Mouse (Mus musculus): ENCODE data around the gene Fam207a.

Gene Fam207a

DNA sequence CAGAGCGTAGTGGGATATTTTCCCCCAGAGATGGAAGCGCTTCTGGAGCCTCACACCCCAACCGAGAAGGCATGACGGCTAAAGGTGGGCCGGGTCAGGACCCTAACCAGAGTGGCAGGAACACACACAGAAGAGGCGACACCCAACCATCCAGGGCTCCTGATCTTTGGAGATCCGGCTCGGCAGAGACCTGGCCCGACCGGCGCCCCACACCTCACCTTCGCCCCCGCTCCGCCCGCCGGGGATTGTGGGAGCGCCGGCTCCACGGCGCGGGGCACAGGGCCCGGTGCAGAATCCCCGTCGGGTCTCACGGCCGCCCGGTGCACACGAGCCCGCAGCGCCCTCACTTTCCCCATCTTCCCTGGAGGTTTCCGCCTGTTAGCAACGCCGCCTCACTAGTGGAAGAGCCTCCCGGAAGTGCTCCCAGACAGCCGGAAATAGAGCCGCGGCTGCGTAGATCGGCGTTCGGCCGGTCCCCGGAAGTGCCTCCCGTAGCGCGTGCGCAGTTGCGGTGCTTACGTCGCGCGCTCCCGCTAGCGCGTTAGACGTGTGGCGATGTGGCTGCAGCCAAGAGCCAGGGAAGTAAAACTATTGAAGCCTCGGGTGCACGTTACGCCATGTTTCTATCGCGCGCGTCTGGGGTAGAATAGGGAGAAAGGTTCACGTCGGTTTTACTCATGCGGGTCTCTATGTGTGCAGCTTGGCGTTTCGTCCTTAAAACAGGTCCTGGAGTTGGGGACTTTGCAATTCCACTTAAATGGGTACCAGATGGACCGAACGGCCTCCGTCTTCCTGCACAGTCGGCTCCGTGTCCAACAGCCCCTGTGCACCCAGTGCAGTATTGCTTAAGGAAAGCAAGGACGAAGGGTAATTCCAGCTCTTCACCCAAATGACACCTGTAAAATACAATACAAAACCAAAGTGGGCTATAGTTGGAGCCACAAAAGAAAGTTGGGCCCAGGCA, at the start of gene Fam207a:
Gene Fam207a (minus strand): TSS at position 401 of the 964 bp plus-strand sequence.
- peak; percentile 93 to 94 for DNase-seq (ENCODE audit: low spot score in 2 of 2)

- DNase-seq (ENCODE audit: low spot score in 2 of 2), result no peak
Measured at GRCm38 (mm10) chr10:77565005-77565404, 49.4 kb upstream of the Fam207a start.

GRCm38 (mm10) chr10:77561508-77561907, 45.9 kb upstream of the Fam207a start:
- DNase-seq (ENCODE audit: low spot score in 2 of 2), result no peak

DNA sequence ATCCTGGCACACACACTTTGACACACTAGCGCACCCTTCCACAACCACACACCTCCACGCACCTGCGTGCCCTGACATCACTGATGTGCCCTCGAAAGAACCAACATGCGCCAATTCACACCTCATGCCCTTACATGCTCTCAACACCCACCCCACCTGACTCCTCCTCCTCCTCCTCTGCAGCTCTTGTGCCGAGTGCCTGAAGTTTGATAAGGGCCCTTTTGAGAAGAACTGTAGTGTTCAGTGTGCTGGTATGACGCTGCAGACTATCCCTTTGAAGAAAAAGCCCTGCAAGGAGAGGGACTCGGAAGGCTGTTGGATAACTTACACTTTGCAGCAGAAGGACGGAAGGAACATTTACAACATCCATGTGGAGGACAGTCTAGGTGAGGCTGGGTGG, 45.2 kb upstream of the Fam207a start:
- no peak for DNase-seq (ENCODE audit: low spot score in 2 of 2)

- DNase-seq (ENCODE audit: low spot score in 2 of 2), result no peak
Measured at GRCm38 (mm10) chr10:77560090-77560489, 44.5 kb upstream of the Fam207a start.

DNA sequence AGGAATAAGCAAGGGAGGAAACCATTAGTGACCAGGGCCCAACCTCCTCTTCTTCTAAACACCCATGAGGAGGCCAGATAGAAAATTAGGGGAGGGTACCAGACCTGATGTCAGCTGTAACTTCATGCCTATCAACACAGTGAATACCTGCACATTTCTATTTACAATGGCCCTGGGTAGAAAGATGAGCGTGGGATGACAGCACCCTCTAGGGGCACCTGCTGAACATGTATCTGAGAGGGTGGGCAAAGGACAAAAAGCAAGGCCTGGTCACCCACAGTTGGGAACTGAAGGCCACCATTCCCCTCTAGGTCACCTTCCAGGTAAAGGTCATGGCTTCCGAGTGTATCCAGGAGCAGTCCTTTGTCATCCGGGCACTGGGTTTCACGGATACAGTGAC, 42.1 kb upstream of the Fam207a start:
- DNase-seq (ENCODE audit: low spot score in 2 of 2), result no peak

- DNase-seq (ENCODE audit: low spot score in 2 of 2), result peak in 1 of 2 experiments; percentile 6
Measured at GRCm38 (mm10) chr10:77556631-77557030, 41.0 kb upstream of the Fam207a start.

- DNase-seq (ENCODE audit: low spot score in 2 of 2), result no peak
Measured at GRCm38 (mm10) chr10:77554918-77555317, 39.3 kb upstream of the Fam207a start.

- DNase-seq (ENCODE audit: low spot score in 2 of 2), result no peak
Measured at GRCm38 (mm10) chr10:77553285-77553684, 37.7 kb upstream of the Fam207a start.

- no peak for DNase-seq (ENCODE audit: low spot score in 2 of 2)
Measured at GRCm38 (mm10) chr10:77552162-77552561, 36.6 kb upstream of the Fam207a start.

- no peak for DNase-seq (ENCODE audit: low spot score in 2 of 2)
Measured at GRCm38 (mm10) chr10:77550874-77551273, 35.3 kb upstream of the Fam207a start.

DNA sequence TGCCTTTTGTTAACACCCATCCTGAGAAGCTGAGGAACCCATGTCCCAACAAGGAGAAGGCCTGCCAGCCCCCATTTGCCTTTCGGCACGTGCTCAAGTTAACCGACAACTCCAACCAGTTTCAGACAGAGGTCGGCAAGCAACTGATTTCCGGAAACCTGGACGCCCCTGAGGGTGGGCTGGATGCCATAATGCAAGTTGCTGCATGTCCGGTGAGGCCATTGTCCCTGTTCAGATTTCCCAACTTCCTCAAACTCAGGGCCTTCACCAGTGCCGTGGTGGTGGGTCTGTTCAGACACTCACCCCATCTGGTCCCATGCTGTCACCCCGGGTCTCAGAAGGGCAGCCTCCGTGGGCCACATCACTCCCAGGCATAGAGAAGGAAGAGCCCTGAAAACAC, 33.0 kb upstream of the Fam207a start:
- no peak for DNase-seq (ENCODE audit: low spot score in 2 of 2)

DNA sequence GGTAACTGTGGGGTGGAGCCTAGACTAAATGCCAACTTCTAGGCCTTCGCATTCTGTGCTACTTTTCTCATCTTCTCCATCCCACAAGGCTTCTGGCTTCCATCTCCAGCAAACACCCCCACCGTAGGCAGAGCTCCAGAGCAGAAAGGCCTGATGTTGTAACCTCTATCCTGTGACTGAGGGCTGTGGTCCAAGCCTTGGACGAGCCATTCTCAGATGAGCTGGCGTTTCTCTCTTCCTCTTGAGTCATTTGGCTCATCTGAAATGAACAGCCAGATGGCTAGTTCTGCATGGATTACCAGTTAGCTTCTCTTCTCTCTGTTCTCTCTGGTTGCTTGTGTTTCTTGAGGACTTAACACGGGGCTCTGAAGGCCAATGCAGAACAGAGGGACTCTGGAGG, 29.3 kb upstream of the Fam207a start:
- peak; percentile 43 to 61 for DNase-seq (ENCODE audit: low spot score in 2 of 2)

DNA sequence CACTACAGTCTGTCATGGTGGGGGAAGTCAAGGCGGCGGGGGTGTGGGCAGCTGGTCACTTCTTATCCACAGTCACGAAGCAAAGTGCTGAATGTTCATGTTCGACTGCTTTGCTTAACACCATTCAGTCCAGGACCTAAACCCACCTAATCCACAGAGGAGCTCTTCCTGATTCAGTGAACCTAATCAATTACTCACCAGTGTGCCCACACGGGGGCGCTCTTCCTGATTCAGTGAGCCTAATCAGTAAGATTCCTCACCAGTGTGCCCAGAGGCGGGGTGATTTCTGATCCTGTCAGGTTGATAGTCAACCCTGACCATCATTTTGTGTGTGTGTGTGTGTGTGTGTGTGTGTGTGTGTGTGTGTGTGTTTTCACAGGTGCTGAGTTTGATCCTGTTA, 27.6 kb upstream of the Fam207a start:
- DNase-seq (ENCODE audit: low spot score in 2 of 2), result peak in 1 of 2 experiments; percentile 7

- no peak for DNase-seq (ENCODE audit: low spot score in 2 of 2)
Measured at GRCm38 (mm10) chr10:77541864-77542666, 26.5 kb upstream of the Fam207a start.

- DNase-seq (ENCODE audit: low spot score in 2 of 2), result no peak
Measured at GRCm38 (mm10) chr10:77540576-77541102, 25.1 kb upstream of the Fam207a start.

- no peak for DNase-seq (ENCODE audit: low spot score in 2 of 2)
Measured at GRCm38 (mm10) chr10:77539320-77539945, 23.8 kb upstream of the Fam207a start.

- no peak for DNase-seq (ENCODE audit: low spot score in 2 of 2)
Measured at GRCm38 (mm10) chr10:77537215-77538209, 21.9 kb upstream of the Fam207a start.

- DNase-seq (ENCODE audit: low spot score in 2 of 2), result no peak
Measured at GRCm38 (mm10) chr10:77536727-77537126, 21.1 kb upstream of the Fam207a start.

DNA sequence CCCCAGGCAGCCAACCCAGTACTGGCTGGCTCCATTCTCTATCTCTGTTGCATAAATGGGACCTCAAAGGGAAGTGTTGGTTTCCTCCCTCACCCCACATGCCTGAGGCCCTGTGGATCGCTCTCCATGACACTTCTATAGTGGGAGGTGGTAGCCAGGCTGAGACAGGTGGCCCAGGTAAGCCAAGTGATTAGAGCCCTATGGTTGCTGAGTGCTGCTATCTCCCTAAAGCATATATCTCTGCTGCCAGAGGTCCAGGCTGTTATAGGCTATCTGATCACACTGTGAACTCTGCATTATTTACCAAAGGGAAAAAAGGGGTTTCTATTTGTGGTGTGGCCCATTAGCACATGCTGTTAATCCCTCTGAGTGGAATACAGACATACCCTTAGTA, 16.4 kb upstream of the Fam207a start:
- no peak for DNase-seq (ENCODE audit: low spot score in 2 of 2)
